In the genomic region with DNA sequence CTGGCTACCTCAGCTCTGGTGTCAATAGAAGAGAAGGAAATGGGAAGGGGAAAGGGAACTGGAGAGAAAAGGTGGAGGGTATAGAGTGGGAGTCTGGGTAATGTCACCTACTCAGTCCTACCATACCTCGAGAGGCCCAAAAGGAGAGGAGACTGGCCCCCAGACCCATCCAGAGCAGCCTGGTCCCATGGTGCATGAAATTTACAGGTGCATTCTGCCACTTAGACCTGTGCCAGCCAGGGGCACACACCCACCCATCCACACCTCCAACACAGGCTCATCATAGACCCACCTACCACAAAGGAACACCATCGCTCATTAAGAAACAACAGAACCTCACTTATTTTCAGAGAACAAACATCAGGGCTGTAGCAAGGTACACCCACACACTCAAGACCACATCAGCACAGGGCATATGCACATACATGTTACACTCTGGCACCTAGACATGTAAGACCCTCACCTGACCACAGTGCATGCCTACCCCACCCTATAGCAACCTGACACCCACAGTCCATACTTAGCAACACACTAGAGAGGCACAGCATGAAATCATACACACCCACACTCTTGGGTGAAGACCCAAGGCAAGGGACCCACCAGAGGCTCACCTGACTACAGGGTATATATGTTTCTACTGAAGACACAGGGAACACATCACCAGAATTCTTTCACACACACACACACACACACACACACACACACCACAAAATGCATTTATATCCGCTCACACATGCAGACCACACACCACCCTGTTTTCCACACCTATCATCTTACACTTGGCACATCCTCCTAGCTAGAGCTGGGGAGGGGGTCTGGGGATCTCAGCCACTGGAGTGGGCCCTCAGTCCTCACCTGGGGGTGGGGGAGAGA, we compare ENCODE assay signal across 12 mouse cellular contexts. TPM values are rescaled to one million over a fixed set of nuclear protein-coding genes. Genes with fewer than 3 reads are reported as not detected.
A peak's percentile ranks its signal among the peaks of the same experiment; 100 is the strongest.
DNase-seq lines count a peak whose midpoint lies in the region; ATAC-seq and TF ChIP-seq lines count a peak whose summit lies in the region.
"Had no signal": no experiment of that assay in that cellular context is flagged by ENCODE, and none has a peak within 500 bp of the region (broad histone marks: within the 10 kb centered on the region; RNA-seq: fewer than 3 reads in every experiment).

No protein-coding gene starts in this region.

- H3K36me3 ChIP-seq in forebrain, embryonic 10.5 days (replicated peaks), result no peaks in the 10 kb centered on the region
- no peaks in the 10 kb centered on the region for H3K36me3 ChIP-seq in forebrain, embryonic 11.5 days (ENCODE audit: control insufficient read depth, insufficient read depth, low read length)
- H3K36me3 ChIP-seq in forebrain, postnatal 0 days (ENCODE audit: insufficient read depth), result 0 out of 2 replicates have a peak, but pooled peaks cover 16% of the 10 kb centered on the region
- no peaks in the 10 kb centered on the region for H3K36me3 ChIP-seq in liver, postnatal 0 days (replicated peaks; ENCODE audit: insufficient read depth, low read length)

- peaks cover 30% of the 10 kb centered on the region for H3K4me1 ChIP-seq in forebrain, embryonic 10.5 days
- peaks cover 16% of the 10 kb centered on the region for H3K4me1 ChIP-seq in forebrain, embryonic 11.5 days (replicated peaks; ENCODE audit: control insufficient read depth, insufficient read depth, low read length)
- peaks cover 8% of the 10 kb centered on the region for H3K4me1 ChIP-seq in forebrain, postnatal 0 days (ENCODE audit: insufficient read depth)
- H3K4me1 ChIP-seq in liver, postnatal 0 days (ENCODE audit: insufficient read depth), result peaks cover 22% of the 10 kb centered on the region

- H3K4me3 ChIP-seq in forebrain, embryonic 10.5 days, result peak overlapping the region; percentile 58
- H3K4me3 ChIP-seq in forebrain, embryonic 11.5 days (ENCODE audit: low read depth, low read length), result no peak overlapping the region
- H3K4me3 ChIP-seq in forebrain, postnatal 0 days (ENCODE audit: low read depth, low read length), result peak overlapping the region; percentile 72
- peak overlapping the region; percentile 56; the same call in 1 of the 2 replicates for H3K4me3 ChIP-seq in liver, postnatal 0 days (ENCODE audit: low read depth, low read length)

- TF ChIP-seq EP300 in liver, postnatal 0 days (IDR thresholded peaks at IDR 0.05; ENCODE audit: low read depth), result no peak

- no peak overlapping the region for H3K4me2 ChIP-seq in forebrain, embryonic 11.5 days (ENCODE audit: low read depth, low read length, severe bottlenecking)
- H3K4me2 ChIP-seq in forebrain, postnatal 0 days (ENCODE audit: low read depth), result peak overlapping the region; percentile 87
- no peak overlapping the region; the same call in 1 of the 2 replicates for H3K4me2 ChIP-seq in liver, postnatal 0 days (ENCODE audit: low read depth, low read length)

- no peak for TF ChIP-seq CTCF in forebrain, postnatal 0 days (IDR thresholded peaks at IDR 0.05; ENCODE audit: low read depth)
- TF ChIP-seq CTCF in liver, postnatal 0 days (IDR thresholded peaks at IDR 0.05; ENCODE audit: low read depth), result no peak

- no peak for DNase-seq in forebrain, embryonic 10.5 days (ENCODE audit: extremely low spot score, low spot score)
- no peak for DNase-seq in forebrain, embryonic 11.5 days (ENCODE audit: low spot score)
- DNase-seq in CD4-positive helper T cell, adult 2 months (ENCODE audit: low read depth, low spot score), result peak; percentile 8
- no peak for DNase-seq in forebrain, postnatal 0 days
- DNase-seq in liver, postnatal 0 days, result no peak
- no peak for DNase-seq in ovary, postnatal 10 days (ENCODE audit: low spot score)
- no peak for DNase-seq in thymus, postnatal 0 days (ENCODE audit: low spot score)
- DNase-seq in urinary bladder, postnatal 10 days (ENCODE audit: low spot score), result no peak
- DNase-seq: B cell, adult 2 months; thymus, postnatal 4 days had no signal

- no peak overlapping the region for H3K9ac ChIP-seq in forebrain, embryonic 11.5 days (ENCODE audit: low read length)
- H3K9ac ChIP-seq in forebrain, postnatal 0 days, result peak overlapping the region; percentile 83
- H3K9ac ChIP-seq in liver, postnatal 0 days (replicated peaks), result no peak overlapping the region

- no peak for ATAC-seq in forebrain, embryonic 11.5 days (replicated peaks; ENCODE audit: low FRiP score)
- ATAC-seq in forebrain, postnatal 0 days, result no peak
- ATAC-seq in liver, postnatal 0 days, result no peak

- H3K27ac ChIP-seq in forebrain, embryonic 10.5 days, result no peak overlapping the region
- no peak overlapping the region for H3K27ac ChIP-seq in forebrain, embryonic 11.5 days (ENCODE audit: low read depth, low read length)
- H3K27ac ChIP-seq in forebrain, postnatal 0 days (ENCODE audit: low read depth, low read length), result peak overlapping the region; percentile 62; the same call in 1 of the 2 replicates
- H3K27ac ChIP-seq in liver, postnatal 0 days (ENCODE audit: low read depth), result no peak overlapping the region

- peaks cover 78% of the 10 kb centered on the region for H3K27me3 ChIP-seq in forebrain, embryonic 10.5 days (ENCODE audit: poor library complexity, severe bottlenecking)
- H3K27me3 ChIP-seq in forebrain, embryonic 11.5 days (ENCODE audit: control insufficient read depth, insufficient read depth, low read length), result peaks cover 49% of the 10 kb centered on the region
- peaks cover 22% of the 10 kb centered on the region for H3K27me3 ChIP-seq in forebrain, postnatal 0 days (ENCODE audit: insufficient read depth, low read length)
- H3K27me3 ChIP-seq in liver, postnatal 0 days (ENCODE audit: insufficient read depth, low read length), result peaks cover 65% of the 10 kb centered on the region

- no peaks in the 10 kb centered on the region for H3K9me3 ChIP-seq in forebrain, embryonic 10.5 days
- no peaks in the 10 kb centered on the region for H3K9me3 ChIP-seq in forebrain, embryonic 11.5 days (ENCODE audit: control insufficient read depth, low read length)
- no peaks in the 10 kb centered on the region for H3K9me3 ChIP-seq in forebrain, postnatal 0 days (ENCODE audit: low read length)
- no peaks in the 10 kb centered on the region for H3K9me3 ChIP-seq in liver, postnatal 0 days (ENCODE audit: low read length)

- WGBS in forebrain, embryonic 10.5 days, result 66% methylated on average over 3 of the region's 3 CpGs
- 73% methylated on average over 3 of the region's 3 CpGs for WGBS in forebrain, embryonic 11.5 days
- 66% methylated on average over 3 of the region's 3 CpGs for WGBS in forebrain, postnatal 0 days
- WGBS in liver, postnatal 0 days (ENCODE audit: insufficient replicate concordance), result 57% methylated on average over 3 of the region's 3 CpGs

RNA-seq across cellular contexts. Expression of gene Tmem151a, which starts 1.1 kb away (rescaled TPM):
- 0.47 and 1.7 TPM in 2 replicates for polyA plus RNA-seq in forebrain, embryonic 10.5 days (2016; fragmentation: Nextera tagmentation; extraction: Ambion mirVana)
- polyA plus RNA-seq in forebrain, embryonic 11.5 days (2014; fragmentation: Nextera tagmentation; extraction: Ambion mirVana), result 1.2 and 1.8 TPM in 2 replicates
- total RNA-seq in forebrain, postnatal 0 days (2014; rRNA removed), result 22.6 and 37.0 TPM in 2 replicates
- polyA plus RNA-seq in forebrain, postnatal 0 days (2015; fragmentation: Nextera tagmentation; extraction: Ambion mirVana), result 40.6 and 46.2 TPM in 2 replicates
- polyA plus RNA-seq in liver, postnatal 0 days (2015; fragmentation: Nextera tagmentation; extraction: Ambion mirVana), result 0.79 and 0.96 TPM in 2 replicates
- polyA plus RNA-seq in thymus, postnatal 0 days (2015; fragmentation: Nextera tagmentation; extraction: Ambion mirVana), result 0.32 and 0.33 TPM in 2 replicates
- total RNA-seq: hematopoietic stem cell, adult 5-6 weeks; neutrophil, adult 5-6 weeks had no signal

RNA-seq across cellular contexts. Expression of gene Yif1a, which starts 4.1 kb away (rescaled TPM):
- polyA plus RNA-seq in forebrain, embryonic 10.5 days (2016; fragmentation: Nextera tagmentation; extraction: Ambion mirVana), result 67.1 and 74.2 TPM in 2 replicates
- polyA plus RNA-seq in forebrain, embryonic 11.5 days (2014; fragmentation: Nextera tagmentation; extraction: Ambion mirVana), result 69.5 and 75.8 TPM in 2 replicates
- 44.6 and 54.9 TPM in 2 replicates for total RNA-seq in forebrain, postnatal 0 days (2014; rRNA removed)
- 50.5 and 59.9 TPM in 2 replicates for polyA plus RNA-seq in forebrain, postnatal 0 days (2015; fragmentation: Nextera tagmentation; extraction: Ambion mirVana)
- polyA plus RNA-seq in liver, postnatal 0 days (2015; fragmentation: Nextera tagmentation; extraction: Ambion mirVana), result 84.0 and 87.5 TPM in 2 replicates
- polyA plus RNA-seq in thymus, postnatal 0 days (2015; fragmentation: Nextera tagmentation; extraction: Ambion mirVana), result 65.9 and 75.7 TPM in 2 replicates

RNA-seq across cellular contexts. Expression of gene Cnih2, which starts 14.1 kb away (rescaled TPM):
- polyA plus RNA-seq in forebrain, embryonic 10.5 days (2016; fragmentation: Nextera tagmentation; extraction: Ambion mirVana), result 33.2 and 34.2 TPM in 2 replicates
- 93.2 and 112 TPM in 2 replicates for polyA plus RNA-seq in forebrain, embryonic 11.5 days (2014; fragmentation: Nextera tagmentation; extraction: Ambion mirVana)
- 567 and 663 TPM in 2 replicates for total RNA-seq in forebrain, postnatal 0 days (2014; rRNA removed)
- 563 and 604 TPM in 2 replicates for polyA plus RNA-seq in forebrain, postnatal 0 days (2015; fragmentation: Nextera tagmentation; extraction: Ambion mirVana)
- 0.15 and 0.18 TPM in 2 replicates for polyA plus RNA-seq in liver, postnatal 0 days (2015; fragmentation: Nextera tagmentation; extraction: Ambion mirVana)
- polyA plus RNA-seq in thymus, postnatal 0 days (2015; fragmentation: Nextera tagmentation; extraction: Ambion mirVana), result 0.91 and 1.2 TPM in 2 replicates
- total RNA-seq: neutrophil, adult 5-6 weeks had no signal

RNA-seq across cellular contexts. Expression of gene Cd248, which starts 16.3 kb away (rescaled TPM):
- polyA plus RNA-seq in forebrain, embryonic 10.5 days (2016; fragmentation: Nextera tagmentation; extraction: Ambion mirVana), result 15.9 and 17.6 TPM in 2 replicates
- 30.7 and 32.7 TPM in 2 replicates for polyA plus RNA-seq in forebrain, embryonic 11.5 days (2014; fragmentation: Nextera tagmentation; extraction: Ambion mirVana)
- total RNA-seq in forebrain, postnatal 0 days (2014; rRNA removed), result 11.8 and 20.8 TPM in 2 replicates
- polyA plus RNA-seq in forebrain, postnatal 0 days (2015; fragmentation: Nextera tagmentation; extraction: Ambion mirVana), result 16.3 and 18.1 TPM in 2 replicates
- 2.0 and 2.4 TPM in 2 replicates for polyA plus RNA-seq in liver, postnatal 0 days (2015; fragmentation: Nextera tagmentation; extraction: Ambion mirVana)
- 4.1 and 7.1 TPM in 2 replicates for polyA plus RNA-seq in thymus, postnatal 0 days (2015; fragmentation: Nextera tagmentation; extraction: Ambion mirVana)
- total RNA-seq: neutrophil, adult 5-6 weeks had no signal

RNA-seq across cellular contexts. Expression of gene Rab1b, which starts 22.7 kb away (rescaled TPM):
- polyA plus RNA-seq in forebrain, embryonic 10.5 days (2016; fragmentation: Nextera tagmentation; extraction: Ambion mirVana), result 253 and 255 TPM in 2 replicates
- 250 and 262 TPM in 2 replicates for polyA plus RNA-seq in forebrain, embryonic 11.5 days (2014; fragmentation: Nextera tagmentation; extraction: Ambion mirVana)
- 219 and 231 TPM in 2 replicates for total RNA-seq in forebrain, postnatal 0 days (2014; rRNA removed)
- polyA plus RNA-seq in forebrain, postnatal 0 days (2015; fragmentation: Nextera tagmentation; extraction: Ambion mirVana), result 249 and 288 TPM in 2 replicates
- polyA plus RNA-seq in liver, postnatal 0 days (2015; fragmentation: Nextera tagmentation; extraction: Ambion mirVana), result 86.0 and 90.6 TPM in 2 replicates
- 246 and 252 TPM in 2 replicates for polyA plus RNA-seq in thymus, postnatal 0 days (2015; fragmentation: Nextera tagmentation; extraction: Ambion mirVana)

Comparison
In these comparisons a context has a peak if more than half of its experiments do, and no peak if none do; other contexts are left out.
1. RNA of gene Tmem151a, which starts 1.1 kb away (polyA plus RNA-seq): 40.6 to 46.2 TPM in forebrain, postnatal 0 days; 1.2 to 1.8 TPM in forebrain, embryonic 11.5 days, 0.79 to 0.96 TPM in liver, postnatal 0 days, 0.47 to 1.7 TPM in forebrain, embryonic 10.5 days and 0.32 to 0.33 TPM in thymus, postnatal 0 days; every median in the first group is over 10 times any median in the second.
2. RNA of gene Cnih2, which starts 14.1 kb away (polyA plus RNA-seq): 563 to 604 TPM in forebrain, postnatal 0 days, 93.2 to 112 TPM in forebrain, embryonic 11.5 days and 33.2 to 34.2 TPM in forebrain, embryonic 10.5 days; 0.91 to 1.2 TPM in thymus, postnatal 0 days and 0.15 to 0.18 TPM in liver, postnatal 0 days; every median in the first group is over 10 times any median in the second.